Mouse (Mus musculus) heart, postnatal 0 days (tissue): ENCODE data around the gene 4430402I18Rik.

ENCODE experiments used
- CTCF ChIP-seq: IDR thresholded peaks from 2 replicates; pipeline ENCODE4 v1.5.1; 2016; ENCODE audit warnings: antibody characterized with exemption, control low read depth, low read depth
- EP300 ChIP-seq: IDR thresholded peaks from 2 replicates; pipeline ENCODE4 v1.6.1; 2016; ENCODE audit warnings: antibody characterized with exemption, low read depth

DNA sequence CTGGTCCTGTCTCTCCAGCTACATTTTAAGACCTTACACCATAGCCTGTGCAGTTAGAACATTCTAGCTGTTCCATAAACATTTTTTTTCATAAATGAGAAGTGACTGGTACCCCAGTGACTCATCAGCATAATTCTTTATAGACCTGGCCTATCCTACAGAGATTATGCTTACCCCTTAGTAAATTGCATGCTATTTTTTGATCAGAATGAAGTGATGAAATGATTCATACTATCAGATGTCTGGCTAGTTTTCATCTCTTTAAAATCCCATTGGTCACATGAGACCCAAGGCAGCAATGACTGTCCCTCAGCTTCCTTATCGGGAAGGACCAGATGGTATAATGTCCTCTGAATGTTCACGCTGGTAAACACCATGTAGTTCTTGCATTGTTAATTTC lies 66.8 kb downstream of the 4430402I18Rik start:
- TF ChIP-seq CTCF (no peak), EP300 (no peak)
